Mouse (Mus musculus): ENCODE measurements around the gene Arhgef19.

- TF ChIP-seq CTCF (IDR thresholded peaks at IDR 0.05; ENCODE audit: extremely low read depth, insufficient read depth, low read length) (no peak), POLR2A (IDR thresholded peaks at IDR 0.05; ENCODE audit: extremely low read depth, insufficient read depth, low read length) (no peak)
These were observed 38.4 kb upstream of the Arhgef19 start for GRCm38 (mm10) chr4:141200906-141201305.
